Mouse (Mus musculus) kidney, postnatal 36 days (tissue): ENCODE data around the gene Sox3.

Experiments
- DNase-seq, 2 experiments: peaks; one replicate each; pipeline ENCODE4 v3.0.0; 2021 to 2022; ENCODE audit warnings: mixed read lengths in 2 of 2

The Sox3 gene

GRCm38 (mm10) chrX:60892801-60893681, at the start of gene Sox3:
Sox3 (minus strand) TSS chrX:60893430.
- DNase-seq = no peak

- DNase-seq = no peak
These were observed 47.0 kb upstream of the Sox3 start for GRCm38 (mm10) chrX:60940225-60940624.

DNA sequence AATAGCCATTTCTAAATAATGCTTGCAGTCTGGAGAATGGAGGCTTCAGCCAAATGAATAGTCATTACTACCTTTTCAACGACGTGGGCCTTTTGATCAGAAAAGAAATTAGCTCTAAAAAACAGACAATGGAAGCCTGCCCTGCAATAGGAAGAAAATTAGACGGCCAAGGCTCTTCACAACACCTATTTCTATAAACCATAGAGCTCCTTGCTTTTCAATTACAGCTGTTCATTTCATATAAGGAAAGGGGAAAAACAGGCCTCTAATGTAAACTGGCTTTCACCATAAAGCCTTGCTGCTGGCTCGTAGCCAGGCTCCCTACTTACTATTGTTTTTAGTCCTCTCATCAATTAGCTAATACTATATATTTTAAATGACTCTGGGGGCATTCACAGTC, 6.3 kb upstream of the Sox3 start:
- DNase-seq = no peak

GRCm38 (mm10) chrX:60898641-60899040, 5.4 kb upstream of the Sox3 start:
- DNase-seq = no peak

DNA sequence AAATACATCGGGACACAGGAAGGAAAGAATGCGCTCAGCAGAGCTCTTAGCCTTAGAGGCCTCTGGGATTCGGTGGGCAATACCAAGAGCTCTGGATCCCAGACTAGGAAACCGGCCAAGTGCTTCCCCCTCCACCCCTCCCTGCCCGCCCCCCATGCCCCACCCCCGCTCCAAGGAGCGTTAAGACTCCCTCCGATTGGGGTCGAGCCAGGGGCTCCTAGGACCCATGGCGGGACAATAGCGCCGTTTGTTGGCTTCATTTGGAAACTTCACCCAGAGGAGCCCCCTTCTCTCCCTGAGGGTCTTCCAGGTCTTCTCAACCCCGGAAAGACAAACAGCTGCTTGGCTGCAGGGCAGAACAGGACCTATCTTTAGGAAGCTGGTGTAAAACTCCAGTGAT, 3.1 kb upstream of the Sox3 start:
- no peak for DNase-seq

DNA sequence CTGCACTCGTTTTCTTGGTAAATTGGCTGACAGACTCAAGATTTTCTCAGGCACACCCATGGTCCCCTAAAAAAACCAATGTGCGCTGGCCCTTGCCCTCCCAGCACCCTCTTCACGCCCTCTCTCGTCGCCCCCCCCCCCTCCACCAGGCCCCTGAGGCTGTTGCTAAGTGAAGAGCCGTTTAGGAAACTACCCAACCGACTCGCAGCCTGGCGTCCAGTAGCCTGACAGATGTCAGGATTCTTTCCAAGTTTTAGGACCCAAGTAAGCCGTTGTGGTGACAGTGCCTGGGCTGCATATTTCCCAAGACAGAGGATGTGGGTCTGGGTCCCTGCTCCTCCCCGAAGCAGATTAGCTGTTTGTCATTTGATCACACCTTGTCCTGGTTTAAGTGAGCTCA, 2.2 kb upstream of the Sox3 start:
- DNase-seq = no peak

GRCm38 (mm10) chrX:60893720-60894543, 702 bp upstream of the Sox3 start:
- DNase-seq = no peak

GRCm38 (mm10) chrX:60892098-60892800, 981 bp downstream of the Sox3 start:
- peak in 1 of 2 experiments; percentile 29 for DNase-seq

DNA sequence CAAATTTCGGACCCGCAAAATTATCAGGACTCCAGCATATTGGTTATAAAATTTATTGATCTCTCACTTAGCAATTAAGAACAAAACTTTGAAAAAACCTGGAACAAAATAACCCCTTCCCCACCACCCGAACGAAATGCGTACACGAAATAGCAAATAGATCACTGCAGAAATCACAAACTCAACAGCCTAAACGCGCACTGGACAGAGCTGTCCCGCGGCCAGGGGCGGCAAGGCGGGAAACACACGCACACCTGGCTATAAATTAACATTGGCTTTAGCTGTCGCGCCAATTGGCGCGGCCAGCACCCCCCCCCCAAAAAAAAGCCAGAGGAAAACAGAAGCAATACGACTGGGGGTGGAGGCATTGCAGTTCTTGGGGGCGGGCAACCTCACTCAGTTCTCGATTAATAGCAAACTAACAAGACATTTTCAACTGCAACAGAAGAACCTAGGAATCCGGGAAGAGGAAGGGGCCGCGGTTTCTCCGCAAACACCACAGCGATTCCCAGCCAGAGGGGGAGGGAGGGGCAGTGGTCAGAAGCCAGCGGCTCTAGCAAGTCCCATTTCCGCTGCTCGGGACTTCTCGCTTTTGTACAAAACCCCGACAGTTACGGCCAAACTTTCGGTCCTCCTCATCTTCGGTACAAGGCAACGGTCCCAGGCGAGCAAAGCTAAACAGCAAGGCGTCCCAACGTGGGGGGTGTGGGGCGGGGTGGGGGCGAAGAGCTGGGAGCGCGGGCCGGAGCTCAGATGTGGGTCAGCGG, 1.7 kb downstream of the Sox3 start:
- DNase-seq = no peak

DNA sequence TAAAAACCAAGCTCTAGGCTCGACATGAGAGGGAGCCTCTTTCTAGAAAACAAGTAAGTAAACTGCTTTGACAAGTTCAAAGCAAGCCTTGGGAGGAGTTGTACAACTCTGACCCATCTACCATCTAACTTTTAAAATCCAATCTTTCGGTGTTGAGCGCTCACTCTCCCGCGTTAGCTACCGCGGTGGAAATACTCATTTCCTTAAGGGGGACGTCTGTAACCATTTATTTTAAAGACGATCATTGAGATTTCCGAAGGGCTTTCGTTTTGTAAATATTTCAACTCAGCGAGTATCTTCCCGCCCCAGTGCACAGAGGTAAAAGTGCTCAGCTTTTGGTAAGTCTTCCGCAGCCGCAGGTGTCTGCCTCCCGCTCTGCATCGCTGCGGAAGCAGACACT, 2.6 kb downstream of the Sox3 start:
- no peak for DNase-seq

- no peak for DNase-seq
These were observed 3.2 kb downstream of the Sox3 start for GRCm38 (mm10) chrX:60889956-60890485.
